Mouse (Mus musculus): Measurements from ENCODE around the gene Hsd17b14.
A peak's percentile ranks its signal among the peaks of the same experiment; 100 is the strongest.

Hsd17b14 gene

GRCm38 (mm10) chr7:45529461-45529860 is 25.2 kb upstream of the Hsd17b14 start:
- DNase-seq (ENCODE audit: low read depth), result peak; percentile 63

- peak; percentile 62 for DNase-seq (ENCODE audit: low read depth)
Observed at GRCm38 (mm10) chr7:45530643-45531042, 24.1 kb upstream of the Hsd17b14 start.

GRCm38 (mm10) chr7:45535676-45536075 is 19.0 kb upstream of the Hsd17b14 start:
- peak; percentile 64 for DNase-seq (ENCODE audit: low read depth)

- DNase-seq (ENCODE audit: low read depth), result no peak
Observed at GRCm38 (mm10) chr7:45537602-45538001, 17.1 kb upstream of the Hsd17b14 start.

GRCm38 (mm10) chr7:45538163-45539041 is 16.3 kb upstream of the Hsd17b14 start:
- DNase-seq (ENCODE audit: low read depth), result peak; percentile 57

GRCm38 (mm10) chr7:45539095-45539494 is 15.6 kb upstream of the Hsd17b14 start:
- DNase-seq (ENCODE audit: low read depth), result no peak

GRCm38 (mm10) chr7:45540213-45540612 is 14.5 kb upstream of the Hsd17b14 start:
- peak; percentile 61 for DNase-seq (ENCODE audit: low read depth)

GRCm38 (mm10) chr7:45544525-45544924 is 10.2 kb upstream of the Hsd17b14 start:
- DNase-seq (ENCODE audit: low read depth), result no peak

- DNase-seq (ENCODE audit: low read depth), result no peak
Observed at GRCm38 (mm10) chr7:45549641-45550436, 4.9 kb upstream of the Hsd17b14 start.

- no peak for DNase-seq (ENCODE audit: low read depth)
Observed at GRCm38 (mm10) chr7:45550821-45551511, 3.7 kb upstream of the Hsd17b14 start.

- no peak for DNase-seq (ENCODE audit: low read depth)
Observed at GRCm38 (mm10) chr7:45551512-45551883, 3.2 kb upstream of the Hsd17b14 start.

GRCm38 (mm10) chr7:45553519-45553918 is 1.2 kb upstream of the Hsd17b14 start:
- no peak for DNase-seq (ENCODE audit: low read depth)

- DNase-seq (ENCODE audit: low read depth), result no peak
Observed at GRCm38 (mm10) chr7:45553990-45554389, 703 bp upstream of the Hsd17b14 start.

GRCm38 (mm10) chr7:45555787-45556186 is 1.1 kb downstream of the Hsd17b14 start:
- DNase-seq (ENCODE audit: low read depth), result peak; percentile 88

GRCm38 (mm10) chr7:45558907-45559306 is 4.2 kb downstream of the Hsd17b14 start:
- no peak for DNase-seq (ENCODE audit: low read depth)

- DNase-seq (ENCODE audit: low read depth), result no peak
Observed at GRCm38 (mm10) chr7:45560241-45560640, 5.5 kb downstream of the Hsd17b14 start.

- DNase-seq (ENCODE audit: low read depth), result peak; percentile 88
Observed at GRCm38 (mm10) chr7:45560843-45561623, 6.3 kb downstream of the Hsd17b14 start.

- peak; percentile 17 for DNase-seq (ENCODE audit: low read depth)
Observed at GRCm38 (mm10) chr7:45561624-45562520, 7.2 kb downstream of the Hsd17b14 start.

- DNase-seq (ENCODE audit: low read depth), result no peak
Observed at GRCm38 (mm10) chr7:45564811-45565210, 10.1 kb downstream of the Hsd17b14 start.

- DNase-seq (ENCODE audit: low read depth), result no peak
Observed at GRCm38 (mm10) chr7:45565446-45565845, 10.8 kb downstream of the Hsd17b14 start.
